ENCODE assay signal across 8 mouse cellular contexts in genomic region chr11:6199410-6200086, GRCm38 (mm10). TPM values are rescaled to one million over a fixed set of nuclear protein-coding genes. Genes with fewer than 3 reads are reported as not detected.
DNase-seq lines count a peak whose midpoint lies in the region; ATAC-seq and TF ChIP-seq lines count a peak whose summit lies in the region.

A730071L15Rik (plus strand) TSS chr11:6200029.

- under 1% methylated on average over 35 of the region's 35 CpGs for WGBS in lung, adult 2 months
- 2% methylated on average over 34 of the region's 35 CpGs for WGBS in forebrain, embryonic 14.5 days
- WGBS in liver, embryonic 11.5 days = 1% methylated on average over 35 of the region's 35 CpGs
- WGBS in neural tube, embryonic 14.5 days = under 1% methylated on average over 35 of the region's 35 CpGs

- peak within 1 kb of the TSS; percentile 75 for H3K4me3 ChIP-seq in lung, adult 2 months (replicated peaks; ENCODE audit: extremely low read depth, low read depth, low read length)
- peak within 1 kb of the TSS; percentile 99 for H3K4me3 ChIP-seq in forebrain, embryonic 14.5 days (ENCODE audit: low read depth, low read length)
- peak within 1 kb of the TSS; percentile 92 for H3K4me3 ChIP-seq in liver, embryonic 11.5 days (ENCODE audit: low read depth, low read length)
- peak within 1 kb of the TSS; percentile 99 for H3K4me3 ChIP-seq in neural tube, embryonic 14.5 days (ENCODE audit: low read depth, low read length)

- H3K36me3 ChIP-seq in forebrain, embryonic 14.5 days (ENCODE audit: control insufficient read depth, insufficient read depth, low read length) = no peaks in the 10 kb centered on the region
- H3K36me3 ChIP-seq in liver, embryonic 11.5 days (ENCODE audit: control insufficient read depth, insufficient read depth, low read length) = no peaks in the 10 kb centered on the region
- no peaks in the 10 kb centered on the region for H3K36me3 ChIP-seq in neural tube, embryonic 14.5 days (ENCODE audit: control insufficient read depth, insufficient read depth, low read length)

- H3K27me3 ChIP-seq in forebrain, embryonic 14.5 days (replicated peaks; ENCODE audit: control insufficient read depth, insufficient read depth, low read length) = no peaks in the 10 kb centered on the region
- H3K27me3 ChIP-seq in liver, embryonic 11.5 days (replicated peaks; ENCODE audit: control insufficient read depth, insufficient read depth, low read length) = no peaks in the 10 kb centered on the region
- no peaks in the 10 kb centered on the region; the same call in 1 of the 2 replicates for H3K27me3 ChIP-seq in neural tube, embryonic 14.5 days (ENCODE audit: control insufficient read depth, insufficient read depth, low read length)

- no peak for DNase-seq in lung, adult 2 months
- no peak for DNase-seq in lung, postnatal 10 days
- peak; percentile 23 for DNase-seq in adrenal gland, postnatal 10 days
- DNase-seq in forebrain, embryonic 14.5 days (ENCODE audit: low spot score) = no peak
- no peak for DNase-seq in liver, embryonic 11.5 days (ENCODE audit: low spot score)
- no peak for DNase-seq in gastrocnemius, postnatal 25 days
- DNase-seq in retina, postnatal 1 day = no peak

- TF ChIP-seq CTCF in lung, adult 2 months (IDR thresholded peaks at IDR 0.05; ENCODE audit: insufficient read depth, low read length) = no peak

- no peak for TF ChIP-seq POLR2A in lung, adult 2 months (IDR thresholded peaks at IDR 0.05; ENCODE audit: borderline replicate concordance, extremely low read depth, low read depth, low read length)

- H3K9ac ChIP-seq in forebrain, embryonic 14.5 days (ENCODE audit: low read length) = peak within 1 kb of the TSS; percentile 96
- H3K9ac ChIP-seq in liver, embryonic 11.5 days (ENCODE audit: low read depth, low read length) = peak within 1 kb of the TSS; percentile 92
- peak within 1 kb of the TSS; percentile 95 for H3K9ac ChIP-seq in neural tube, embryonic 14.5 days (replicated peaks; ENCODE audit: low read depth, low read length)

- no peaks in the 10 kb centered on the region for H3K9me3 ChIP-seq in forebrain, embryonic 14.5 days (replicated peaks; ENCODE audit: control insufficient read depth, low read length)
- H3K9me3 ChIP-seq in liver, embryonic 11.5 days (ENCODE audit: control insufficient read depth, low read length) = no peaks in the 10 kb centered on the region
- no peaks in the 10 kb centered on the region for H3K9me3 ChIP-seq in neural tube, embryonic 14.5 days (ENCODE audit: control insufficient read depth, low read length)

- peaks cover 8% of the 10 kb centered on the region for H3K4me1 ChIP-seq in lung, adult 2 months (ENCODE audit: control insufficient read depth, insufficient read depth, low read length)
- H3K4me1 ChIP-seq in forebrain, embryonic 14.5 days (ENCODE audit: control insufficient read depth, insufficient read depth, low read length) = peaks cover 13% of the 10 kb centered on the region
- H3K4me1 ChIP-seq in liver, embryonic 11.5 days (replicated peaks; ENCODE audit: control insufficient read depth, insufficient read depth, low read length) = peaks cover 12% of the 10 kb centered on the region
- peaks cover 17% of the 10 kb centered on the region for H3K4me1 ChIP-seq in neural tube, embryonic 14.5 days (ENCODE audit: control insufficient read depth, insufficient read depth, low read length)

- H3K27ac ChIP-seq in forebrain, embryonic 14.5 days (ENCODE audit: low read depth, low read length) = peak within 1 kb of the TSS; percentile 96
- peak within 1 kb of the TSS; percentile 94 for H3K27ac ChIP-seq in liver, embryonic 11.5 days (ENCODE audit: low read depth, low read length)
- H3K27ac ChIP-seq in neural tube, embryonic 14.5 days (ENCODE audit: low read depth, low read length) = peak within 1 kb of the TSS; percentile 98

- peak within 1 kb of the TSS; percentile 93 for H3K4me2 ChIP-seq in forebrain, embryonic 14.5 days (ENCODE audit: low read length)
- H3K4me2 ChIP-seq in liver, embryonic 11.5 days = peak within 1 kb of the TSS; percentile 79
- H3K4me2 ChIP-seq in neural tube, embryonic 14.5 days (ENCODE audit: low read depth, low read length) = peak within 1 kb of the TSS; percentile 85

- ATAC-seq in forebrain, embryonic 14.5 days = peak; percentile 62
- ATAC-seq in liver, embryonic 11.5 days (replicated peaks; ENCODE audit: low FRiP score) = peak; percentile 68
- ATAC-seq in neural tube, embryonic 14.5 days (ENCODE audit: low read depth) = peak; percentile 74

RNA-seq across cellular contexts. Expression of gene A730071L15Rik, which starts in this region (rescaled TPM):
- polyA plus RNA-seq in lung, adult 2 months (2012; rRNA removed) = 0.11 TPM in 1 of 2 replicates, not detected in the other
- under 1 TPM; 0.21 to 0.24 TPM for total RNA-seq in adrenal gland, postnatal 10 days (2021)
- 0.35 and 0.95 TPM in 2 replicates for polyA plus RNA-seq in forebrain, embryonic 14.5 days (2014; fragmentation: Nextera tagmentation; extraction: Ambion mirVana)
- polyA plus RNA-seq in liver, embryonic 11.5 days (2014; fragmentation: Nextera tagmentation; extraction: Ambion mirVana) = 0.11 and 0.27 TPM in 2 replicates
- polyA plus RNA-seq in neural tube, embryonic 14.5 days (2014; fragmentation: Nextera tagmentation; extraction: Ambion mirVana) = 0.64 and 0.83 TPM in 2 replicates
- under 1 TPM; 0.16 to 0.23 TPM for total RNA-seq in gastrocnemius, postnatal 25 days (2021)

Comparison
In these comparisons a context has a peak if more than half of its experiments do, and no peak if none do; other contexts are left out.
1. Peak in DNase-seq in adrenal gland, postnatal 10 days; RNA of the gene not detected or under 1 TPM.
2. Peak in ATAC-seq, H3K4me3 ChIP-seq, H3K27ac ChIP-seq, H3K9ac ChIP-seq and H3K4me2 ChIP-seq in forebrain, embryonic 14.5 days; RNA of the gene not detected or under 1 TPM.
3. Peak in ATAC-seq, H3K4me3 ChIP-seq, H3K27ac ChIP-seq, H3K9ac ChIP-seq and H3K4me2 ChIP-seq in liver, embryonic 11.5 days; RNA of the gene not detected or under 1 TPM.
4. Peak in ATAC-seq, H3K4me3 ChIP-seq, H3K27ac ChIP-seq, H3K9ac ChIP-seq and H3K4me2 ChIP-seq in neural tube, embryonic 14.5 days; RNA of the gene not detected or under 1 TPM.